Mouse (Mus musculus): ENCODE results near the gene Zfp821.

DNA sequence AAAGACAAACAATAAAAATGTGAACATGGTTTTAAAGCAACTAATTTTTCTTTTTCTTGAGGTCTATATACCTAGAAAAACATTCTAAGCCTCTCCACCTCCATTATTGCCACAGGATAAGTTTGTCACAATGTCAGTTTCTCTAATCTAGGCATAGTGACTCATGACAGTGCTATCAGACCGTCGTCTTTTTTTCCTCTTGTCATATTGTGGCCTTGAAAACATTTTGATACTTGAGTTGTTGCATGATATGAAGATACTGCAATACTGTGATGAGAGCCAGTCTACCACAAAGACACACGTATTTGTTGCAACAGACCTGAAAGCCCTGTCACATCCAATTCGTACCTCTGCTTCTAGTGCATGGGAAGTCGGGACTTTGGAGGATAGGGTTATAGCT, 9.6 kb downstream of the Zfp821 start:
- TF ChIP-seq CTCF (IDR thresholded peaks at IDR 0.05; ENCODE audit: low read depth) (no peak), EP300 (optimal IDR thresholded peaks at IDR 0.05) (no peak)
